Mouse (Mus musculus) olfactory bulb, adult 2 months (tissue): ENCODE data around the gene Dhrs9.

Source experiments
- CTCF ChIP-seq: fragments of 200-500 bp; IDR thresholded peaks from 2 replicates; pipeline ENCODE4 v1.5.1; 2012; ENCODE audit warnings: low read depth, mild to moderate bottlenecking, low read length, moderate library complexity; ENCODE audit not compliant: insufficient read depth
- POLR2A ChIP-seq: fragments of 200-500 bp; IDR thresholded peaks from 2 replicates; pipeline ENCODE4 v1.6.1; 2012; ENCODE audit warnings: mild to moderate bottlenecking, low read depth, low read length, moderate library complexity; ENCODE audit not compliant: insufficient read depth

GRCm38 (mm10) chr2:69341506-69341905 lies 38.7 kb upstream of the Dhrs9 start:
- no peak for TF ChIP-seq CTCF
- TF ChIP-seq POLR2A = no peak
